Comparison of ENCODE assay signal across 21 mouse cellular contexts in the genomic region with DNA sequence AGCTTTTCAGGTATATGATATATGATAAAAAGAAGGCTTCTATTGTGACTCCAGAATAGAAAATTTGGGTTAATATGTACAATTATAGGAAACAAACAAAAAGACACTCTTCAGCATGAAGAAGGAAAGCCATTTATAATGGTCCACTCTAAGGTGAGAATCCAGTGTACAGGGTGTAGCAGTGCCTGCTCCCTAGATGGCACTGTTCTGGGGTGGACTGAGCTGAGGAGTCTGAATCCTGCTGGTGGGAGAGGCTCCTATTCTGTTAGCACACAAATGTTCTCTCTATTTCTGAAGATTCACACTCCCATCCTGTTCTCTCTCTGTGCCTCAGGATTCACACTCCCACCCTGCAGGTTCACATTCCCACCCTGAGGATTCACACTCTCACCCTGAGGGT.
A peak's percentile ranks its signal among the peaks of the same experiment; 100 is the strongest.
DNase-seq lines count a peak whose midpoint lies in the region; ATAC-seq and TF ChIP-seq lines count a peak whose summit lies in the region.
"Had no signal": no experiment of that assay in that cellular context is flagged by ENCODE, and none has a peak within 500 bp of the region (broad histone marks: within the 10 kb centered on the region; RNA-seq: fewer than 3 reads in every experiment).

No protein-coding gene starts in this region.

- no peak overlapping the region for H3K4me3 ChIP-seq in intestine, embryonic 14.5 days (ENCODE audit: low read depth, low read length)
- no peak overlapping the region for H3K4me3 ChIP-seq in intestine, embryonic 16.5 days (ENCODE audit: low read length)
- no peak overlapping the region for H3K4me3 ChIP-seq in liver, postnatal 0 days (ENCODE audit: low read depth, low read length)
- no peak overlapping the region for H3K4me3 ChIP-seq in CH12.LX (replicated peaks in 1 of 3; ENCODE audit: low read depth in 2 of 3, low read length in 2 of 3, poor library complexity in 1 of 3)
- H3K4me3 ChIP-seq in heart, embryonic 11.5 days (ENCODE audit: low read depth, low read length) = no peak overlapping the region
- H3K4me3 ChIP-seq: embryonic facial prominence, embryonic 12.5 days; hindbrain, embryonic 12.5 days; liver, embryonic 15.5 days; midbrain, embryonic 15.5 days; stomach, embryonic 15.5 days had no signal

- POLR2A ChIA-PET in Patski (lab: Charles Lee) = no interaction called here

- in situ Hi-C loops in CH12.LX (cut with MboI; ENCODE audit: low pct_ligation_motif_present, low pct_unique_long_range_greater_than_20kb, low sequenced_read_pairs) = no loop called here
- in situ Hi-C loops in Patski (cut with MboI; ENCODE audit: low pct_unique_long_range_greater_than_20kb) = no loop called here

- TF ChIP-seq POLR2A in CH12.LX (IDR thresholded peaks at IDR 0.05; ENCODE audit: low read depth, low read length) = no peak

- CTCF ChIA-PET in Patski (lab: Charles Lee) = no interaction called here

- no peak for ATAC-seq in intestine, embryonic 14.5 days (replicated peaks; ENCODE audit: low FRiP score, low TSS enrichment, low read depth)
- no peak for ATAC-seq in intestine, embryonic 16.5 days
- no peak for ATAC-seq in liver, postnatal 0 days
- ATAC-seq in Patski = no peak
- no peak for ATAC-seq in heart, embryonic 11.5 days (replicated peaks; ENCODE audit: insufficient number of reproducible peaks, low FRiP score, low TSS enrichment)
- ATAC-seq: forebrain, postnatal 0 days; midbrain, embryonic 15.5 days had no signal

- 0 out of 2 replicates have a peak, but pooled peaks cover 7% of the 10 kb centered on the region for H3K4me1 ChIP-seq in intestine, embryonic 14.5 days (replicated peaks; ENCODE audit: control insufficient read depth, insufficient read depth, low read length)
- peaks cover 10% of the 10 kb centered on the region; the same call in 1 of the 2 replicates for H3K4me1 ChIP-seq in intestine, embryonic 16.5 days (ENCODE audit: control insufficient read depth, insufficient read depth, low read length)
- H3K4me1 ChIP-seq in liver, postnatal 0 days (ENCODE audit: insufficient read depth) = peaks cover 8% of the 10 kb centered on the region; the same call in 1 of the 2 replicates
- no peaks in the 10 kb centered on the region for H3K4me1 ChIP-seq in CH12.LX (ENCODE audit: control insufficient read depth in 1 of 2, insufficient read depth in 2 of 2)
- H3K4me1 ChIP-seq in heart, embryonic 11.5 days (ENCODE audit: control insufficient read depth, insufficient read depth, low read length) = no peaks in the 10 kb centered on the region
- H3K4me1 ChIP-seq: stomach, embryonic 15.5 days had no signal

- peak; percentile 52 for TF ChIP-seq CTCF in liver, postnatal 0 days (IDR thresholded peaks at IDR 0.05; ENCODE audit: low read depth)
- TF ChIP-seq CTCF in CH12.LX (conservative IDR thresholded peaks at IDR 0.05 in 1 of 2, IDR thresholded peaks at IDR 0.05 in 1 of 2; ENCODE audit: low read depth in 2 of 2, low read length in 2 of 2) = peak in 1 of 2 experiments; percentile 50; a peak in 2 of 4 replicates
- peak; percentile 48 for TF ChIP-seq CTCF in Patski (IDR thresholded peaks at IDR 0.05)

- H3K27me3 ChIP-seq in intestine, embryonic 14.5 days (replicated peaks; ENCODE audit: control insufficient read depth, insufficient read depth, low read length) = no peaks in the 10 kb centered on the region
- H3K27me3 ChIP-seq in intestine, embryonic 16.5 days (replicated peaks; ENCODE audit: control insufficient read depth, insufficient read depth, low read length) = no peaks in the 10 kb centered on the region
- H3K27me3 ChIP-seq in liver, postnatal 0 days (ENCODE audit: insufficient read depth, low read length) = no peaks in the 10 kb centered on the region
- no peaks in the 10 kb centered on the region for H3K27me3 ChIP-seq in CH12.LX (replicated peaks)
- peaks cover 11% of the 10 kb centered on the region for H3K27me3 ChIP-seq in Patski
- no peaks in the 10 kb centered on the region for H3K27me3 ChIP-seq in heart, embryonic 11.5 days (ENCODE audit: control insufficient read depth, insufficient read depth, low read length)
- H3K27me3 ChIP-seq: embryonic facial prominence, embryonic 12.5 days; hindbrain, embryonic 12.5 days; liver, embryonic 15.5 days; midbrain, embryonic 15.5 days; stomach, embryonic 15.5 days had no signal

- no peak overlapping the region for H3K4me2 ChIP-seq in intestine, embryonic 14.5 days (ENCODE audit: low read length)
- no peak overlapping the region for H3K4me2 ChIP-seq in intestine, embryonic 16.5 days (ENCODE audit: low read depth, low read length)
- H3K4me2 ChIP-seq in liver, postnatal 0 days (ENCODE audit: low read depth, low read length) = no peak overlapping the region
- no peak overlapping the region for H3K4me2 ChIP-seq in CH12.LX (ENCODE audit: insufficient read depth, low read depth, poor library complexity, severe bottlenecking)
- H3K4me2 ChIP-seq in heart, embryonic 11.5 days = no peak overlapping the region
- H3K4me2 ChIP-seq: embryonic facial prominence, embryonic 12.5 days; hindbrain, embryonic 12.5 days; liver, embryonic 15.5 days; midbrain, embryonic 15.5 days; stomach, embryonic 15.5 days had no signal

- dilution Hi-C loops in CH12.LX (cut with MboI; ENCODE audit: extremely low pct_ligation_motif_present, extremely low pct_unique_long_range_greater_than_20kb, low sequenced_read_pairs) = no loop called here

- no peaks in the 10 kb centered on the region for H3K36me3 ChIP-seq in intestine, embryonic 14.5 days (ENCODE audit: control insufficient read depth, insufficient read depth, low read length)
- no peaks in the 10 kb centered on the region for H3K36me3 ChIP-seq in intestine, embryonic 16.5 days (ENCODE audit: control insufficient read depth, insufficient read depth, low read length)
- H3K36me3 ChIP-seq in liver, postnatal 0 days (replicated peaks; ENCODE audit: insufficient read depth, low read length) = no peaks in the 10 kb centered on the region
- no peaks in the 10 kb centered on the region for H3K36me3 ChIP-seq in CH12.LX (replicated peaks in 1 of 2; ENCODE audit: control insufficient read depth in 1 of 2, insufficient read depth in 1 of 2, low read length in 1 of 2)
- H3K36me3 ChIP-seq in heart, embryonic 11.5 days (ENCODE audit: control insufficient read depth, insufficient read depth, low read length) = no peaks in the 10 kb centered on the region
- H3K36me3 ChIP-seq: embryonic facial prominence, embryonic 12.5 days; hindbrain, embryonic 12.5 days; liver, embryonic 15.5 days; midbrain, embryonic 15.5 days; stomach, embryonic 15.5 days had no signal

- no peak overlapping the region for H3K27ac ChIP-seq in intestine, embryonic 14.5 days (ENCODE audit: low read depth)
- H3K27ac ChIP-seq in intestine, embryonic 16.5 days (ENCODE audit: low read length) = no peak overlapping the region
- H3K27ac ChIP-seq in liver, postnatal 0 days (ENCODE audit: low read depth) = peak overlapping the region; percentile 69
- H3K27ac ChIP-seq in CH12.LX (ENCODE audit: insufficient read depth, low read depth) = no peak overlapping the region
- no peak overlapping the region for H3K27ac ChIP-seq in heart, embryonic 11.5 days (ENCODE audit: low read depth, low read length)
- H3K27ac ChIP-seq: embryonic facial prominence, embryonic 12.5 days; hindbrain, embryonic 12.5 days; liver, embryonic 15.5 days; midbrain, embryonic 15.5 days; stomach, embryonic 15.5 days had no signal

- no peak; the same call in 1 of the 2 replicates for TF ChIP-seq RAD21 in CH12.LX (IDR thresholded peaks at IDR 0.05; ENCODE audit: low read depth, low read length)

- DNase-seq in intestine, embryonic 14.5 days (ENCODE audit: low spot score) = peak; percentile 20
- DNase-seq in liver, postnatal 0 days = no peak
- no peak for DNase-seq in liver
- DNase-seq in CH12.LX (ENCODE audit: extremely low read depth) = no peak
- DNase-seq in Patski (ENCODE audit: low read depth, low spot score) = no peak
- no peak for DNase-seq in B cell, adult 2 months
- DNase-seq: adrenal gland, postnatal 10 days; cerebellum, adult 18-20 months; forebrain, postnatal 0 days; heart, adult 18-20 months; kidney, adult 8-10 months; left cerebral cortex, postnatal 4 days; right cerebral cortex, adult 18-20 months; thymus, postnatal 25 days had no signal

- no peaks in the 10 kb centered on the region for H3K9me3 ChIP-seq in intestine, embryonic 14.5 days (ENCODE audit: control insufficient read depth, low read length)
- no peaks in the 10 kb centered on the region for H3K9me3 ChIP-seq in intestine, embryonic 16.5 days (ENCODE audit: control insufficient read depth, low read length)
- H3K9me3 ChIP-seq in liver, postnatal 0 days (ENCODE audit: low read length) = no peaks in the 10 kb centered on the region
- no peaks in the 10 kb centered on the region for H3K9me3 ChIP-seq in CH12.LX (replicated peaks; ENCODE audit: low read length)
- no peaks in the 10 kb centered on the region for H3K9me3 ChIP-seq in heart, embryonic 11.5 days (replicated peaks; ENCODE audit: control insufficient read depth, low read length)
- H3K9me3 ChIP-seq: embryonic facial prominence, embryonic 12.5 days; hindbrain, embryonic 12.5 days; liver, embryonic 15.5 days; midbrain, embryonic 15.5 days; stomach, embryonic 15.5 days had no signal

- H3K9ac ChIP-seq in intestine, embryonic 14.5 days (ENCODE audit: low read length) = no peak overlapping the region
- H3K9ac ChIP-seq in intestine, embryonic 16.5 days (ENCODE audit: low read depth, low read length) = no peak overlapping the region
- no peak overlapping the region for H3K9ac ChIP-seq in liver, postnatal 0 days (replicated peaks)
- H3K9ac ChIP-seq in CH12.LX (ENCODE audit: insufficient read depth, low read depth) = no peak overlapping the region
- no peak overlapping the region for H3K9ac ChIP-seq in heart, embryonic 11.5 days (ENCODE audit: low read depth, low read length)
- H3K9ac ChIP-seq: embryonic facial prominence, embryonic 12.5 days; forebrain, postnatal 0 days; hindbrain, embryonic 12.5 days; liver, embryonic 15.5 days; midbrain, embryonic 15.5 days; stomach, embryonic 15.5 days had no signal

- H3K79me2 ChIP-seq in CH12.LX (replicated peaks; ENCODE audit: control insufficient read depth, extremely low read depth, insufficient read depth, poor library complexity, severe bottlenecking) = no peaks in the 10 kb centered on the region

- TF ChIP-seq EP300 in liver, postnatal 0 days (IDR thresholded peaks at IDR 0.05; ENCODE audit: low read depth) = no peak
- no peak for TF ChIP-seq EP300 in CH12.LX (IDR thresholded peaks at IDR 0.05; ENCODE audit: low read length)

TF ChIP-seq in CH12.LX, 34 proteins besides CTCF, POLR2A, EP300 and RAD21:
- TF ChIP-seq MAX (IDR thresholded peaks at IDR 0.05; ENCODE audit: low read length) = no peak
- peak; percentile 18; the same call in 1 of the 2 replicates for TF ChIP-seq SMC3 (IDR thresholded peaks at IDR 0.05; ENCODE audit: low read depth, low read length)
- no peak for TF ChIP-seq UBTF (IDR thresholded peaks at IDR 0.05; ENCODE audit: low read depth, low read length)
- TF ChIP-seq MEF2A (IDR thresholded peaks at IDR 0.05; ENCODE audit: borderline replicate concordance, low read depth, low read length) = no peak
- no peak for TF ChIP-seq E2F4 (IDR thresholded peaks at IDR 0.05; ENCODE audit: insufficient replicate concordance, low read depth, low read length)
TF ChIP-seq in CH12.LX: peak in this region for 1.
